Mouse (Mus musculus) liver, adult 2 months (tissue): Measurements from ENCODE around the gene Ndufa7. TPM values are rescaled to one million over a fixed set of nuclear protein-coding genes. Genes with fewer than 3 reads are reported as not detected.

Experiments
- polyA plus RNA-seq: library from polyadenylated mRNA; depleted of rRNA; stranded (reverse); fragments of >200 nt; gene quantifications from 2 replicates; pipeline ENCODE4 v1.2.3, GENCODE M21; 2012; rRNA removed
- total RNA-seq: library from RNA; depleted of rRNA; stranded (reverse); fragments of >200 nt; gene quantifications from 2 replicates; pipeline ENCODE4 v1.2.3, GENCODE M21; 2014; rRNA removed

Gene Ndufa7
- total and polyA plus RNA-seq, 2 experiments, result 214 to 372 TPM

Other genes with a start within 250 kb of the Ndufa7 start
- 1.0 and 1.7 TPM in 2 replicates for gene Zfp414, start 195.5 kb upstream of the Ndufa7 start, total RNA-seq
- 15.1 and 15.5 TPM in 2 replicates for gene Zfp414, start 195.5 kb upstream of the Ndufa7 start, polyA plus RNA-seq
- gene Pram1, start 186.5 kb upstream of the Ndufa7 start, total RNA-seq, result 0.13 TPM in 1 of 2 replicates, not detected in the other
- 0.23 and 0.45 TPM in 2 replicates for gene Pram1, start 186.5 kb upstream of the Ndufa7 start, polyA plus RNA-seq
- gene Hnrnpm, start 137.7 kb upstream of the Ndufa7 start, total RNA-seq, result 49.9 and 53.7 TPM in 2 replicates
- gene Hnrnpm, start 137.7 kb upstream of the Ndufa7 start, polyA plus RNA-seq, result 28.0 and 33.6 TPM in 2 replicates
- 65.1 and 71.2 TPM in 2 replicates for gene March2, start 105.9 kb upstream of the Ndufa7 start, total RNA-seq
- gene March2, start 105.9 kb upstream of the Ndufa7 start, polyA plus RNA-seq, result 92.3 and 94.0 TPM in 2 replicates
- gene Rab11b, start 64.0 kb upstream of the Ndufa7 start, total RNA-seq, result 23.3 and 45.2 TPM in 2 replicates
- 168 and 177 TPM in 2 replicates for gene Rab11b, start 64.0 kb upstream of the Ndufa7 start, polyA plus RNA-seq
- 129 and 142 TPM in 2 replicates for gene Angptl4, start 42.7 kb upstream of the Ndufa7 start, total RNA-seq
- 28.1 and 49.5 TPM in 2 replicates for gene Angptl4, start 42.7 kb upstream of the Ndufa7 start, polyA plus RNA-seq
- 6.0 and 7.3 TPM in 2 replicates for gene Kank3, start 14.1 kb upstream of the Ndufa7 start, total RNA-seq
- 9.5 and 13.4 TPM in 2 replicates for gene Kank3, start 14.1 kb upstream of the Ndufa7 start, polyA plus RNA-seq
- 275 and 294 TPM in 2 replicates for gene Rps28, start within 50 bp of the Ndufa7 start, total RNA-seq
- gene Rps28, start within 50 bp of the Ndufa7 start, polyA plus RNA-seq, result 374 and 500 TPM in 2 replicates
- gene Cd320, start 18.5 kb downstream of the Ndufa7 start, total RNA-seq, result 7.1 and 7.5 TPM in 2 replicates
- gene Cd320, start 18.5 kb downstream of the Ndufa7 start, polyA plus RNA-seq, result 13.0 and 16.9 TPM in 2 replicates
- gene Gm7029, start 49.3 kb downstream of the Ndufa7 start, total RNA-seq, result not detected in 2 replicates
- gene Gm7029, start 49.3 kb downstream of the Ndufa7 start, polyA plus RNA-seq, result not detected in 2 replicates
- gene Kifc1, start 66.1 kb downstream of the Ndufa7 start, total RNA-seq, result 0.18 and 1.2 TPM in 2 replicates
- 0.20 and 0.31 TPM in 2 replicates for gene Kifc1, start 66.1 kb downstream of the Ndufa7 start, polyA plus RNA-seq
- gene Platr17, start 80.6 kb downstream of the Ndufa7 start, total RNA-seq, result not detected in 2 replicates
- gene Platr17, start 80.6 kb downstream of the Ndufa7 start, polyA plus RNA-seq, result 0.18 TPM in 1 of 2 replicates, not detected in the other
- gene Daxx, start 84.8 kb downstream of the Ndufa7 start, total RNA-seq, result 8.3 and 10.2 TPM in 2 replicates
- gene Daxx, start 84.8 kb downstream of the Ndufa7 start, polyA plus RNA-seq, result 15.8 and 30.8 TPM in 2 replicates
- gene Tapbp, start 91.3 kb downstream of the Ndufa7 start, total RNA-seq, result 47.2 and 58.5 TPM in 2 replicates
- gene Tapbp, start 91.3 kb downstream of the Ndufa7 start, polyA plus RNA-seq, result 95.4 and 105 TPM in 2 replicates
- gene Zbtb22, start 91.3 kb downstream of the Ndufa7 start, total RNA-seq, result 11.1 and 12.7 TPM in 2 replicates
- gene Zbtb22, start 91.3 kb downstream of the Ndufa7 start, polyA plus RNA-seq, result 23.9 and 30.2 TPM in 2 replicates
- 9.8 and 10.9 TPM in 2 replicates for gene Rgl2, start 105.0 kb downstream of the Ndufa7 start, total RNA-seq
- gene Rgl2, start 105.0 kb downstream of the Ndufa7 start, polyA plus RNA-seq, result 19.4 and 27.7 TPM in 2 replicates
- gene Pfdn6, start 115.8 kb downstream of the Ndufa7 start, total RNA-seq, result 37.9 and 40.8 TPM in 2 replicates
- gene Pfdn6, start 115.8 kb downstream of the Ndufa7 start, polyA plus RNA-seq, result 15.5 and 21.9 TPM in 2 replicates
- 9.3 and 11.3 TPM in 2 replicates for gene Wdr46, start 116.1 kb downstream of the Ndufa7 start, total RNA-seq
- gene Wdr46, start 116.1 kb downstream of the Ndufa7 start, polyA plus RNA-seq, result 13.2 and 16.4 TPM in 2 replicates
- gene B3galt4, start 126.9 kb downstream of the Ndufa7 start, total RNA-seq, result 0.54 and 0.55 TPM in 2 replicates
- 0.68 and 0.97 TPM in 2 replicates for gene B3galt4, start 126.9 kb downstream of the Ndufa7 start, polyA plus RNA-seq
- 10.5 and 10.9 TPM in 2 replicates for gene Vps52, start 131.2 kb downstream of the Ndufa7 start, total RNA-seq
- gene Vps52, start 131.2 kb downstream of the Ndufa7 start, polyA plus RNA-seq, result 31.1 and 40.6 TPM in 2 replicates
- gene Rps18, start 131.4 kb downstream of the Ndufa7 start, total RNA-seq, result 1,559 and 1,933 TPM in 2 replicates
- 224 and 252 TPM in 2 replicates for gene Rps18, start 131.4 kb downstream of the Ndufa7 start, polyA plus RNA-seq
- gene H2-K1, start 175.8 kb downstream of the Ndufa7 start, total RNA-seq, result 2,105 and 2,348 TPM in 2 replicates
- 4,310 and 5,575 TPM in 2 replicates for gene H2-K1, start 175.8 kb downstream of the Ndufa7 start, polyA plus RNA-seq
- gene Ring1, start 200.1 kb downstream of the Ndufa7 start, total RNA-seq, result 10.0 and 13.7 TPM in 2 replicates
- 29.7 and 33.8 TPM in 2 replicates for gene Ring1, start 200.1 kb downstream of the Ndufa7 start, polyA plus RNA-seq
- 76.5 and 80.5 TPM in 2 replicates for gene H2-Ke6, start 203.5 kb downstream of the Ndufa7 start, total RNA-seq
- 162 and 167 TPM in 2 replicates for gene H2-Ke6, start 203.5 kb downstream of the Ndufa7 start, polyA plus RNA-seq
- 51.2 and 54.7 TPM in 2 replicates for gene Slc39a7, start 207.1 kb downstream of the Ndufa7 start, total RNA-seq
- 98.0 and 115 TPM in 2 replicates for gene Slc39a7, start 207.1 kb downstream of the Ndufa7 start, polyA plus RNA-seq
- gene Rxrb, start 207.2 kb downstream of the Ndufa7 start, total RNA-seq, result 13.0 and 17.0 TPM in 2 replicates
- 40.3 and 46.5 TPM in 2 replicates for gene Rxrb, start 207.2 kb downstream of the Ndufa7 start, polyA plus RNA-seq
- gene Col11a2, start 214.9 kb downstream of the Ndufa7 start, total RNA-seq, result 0.18 and 0.74 TPM in 2 replicates
- 0.20 and 0.23 TPM in 2 replicates for gene Col11a2, start 214.9 kb downstream of the Ndufa7 start, polyA plus RNA-seq